Mouse (Mus musculus) midbrain, embryonic 13.5 days (tissue): ENCODE measurements around the gene Ccnt1. TPM values are rescaled to one million over a fixed set of nuclear protein-coding genes. Genes with fewer than 3 reads are reported as not detected.
A peak's percentile ranks its signal among the peaks of the same experiment; 100 is the strongest.

Experiments
- ATAC-seq: fragments of 200-750 bp; cut with Nextera tagmentation; 2 replicates; pipeline ENCODE4 v1.8.0; 2017; ENCODE audit warnings: mild to moderate bottlenecking, moderate TSS enrichment, moderate library complexity
- H3K27ac ChIP-seq: fragments of 300-500 bp; sonication (generic); 2 replicates; pipeline ENCODE4 v1.5.1; 2015; ENCODE audit warnings: inconsistent platforms, mild to moderate bottlenecking, moderate library complexity
- H3K27me3 ChIP-seq: fragments of 300-500 bp; sonication (generic); 2 replicates; pipeline ENCODE4 v1.6.1; 2015; ENCODE audit warnings: mild to moderate bottlenecking, inconsistent platforms
- H3K36me3 ChIP-seq: fragments of 300-500 bp; sonication (generic); 2 replicates; pipeline ENCODE4 v1.6.1; 2015; ENCODE audit warnings: mild to moderate bottlenecking, inconsistent platforms
- H3K4me1 ChIP-seq: fragments of 300-500 bp; sonication (generic); replicated peaks from 2 replicates; pipeline ENCODE4 v1.6.1; 2015; ENCODE audit warnings: inconsistent platforms
- H3K4me2 ChIP-seq: fragments of 300-500 bp; sonication (generic); replicated peaks from 2 replicates; pipeline ENCODE4 v1.6.1; 2015; ENCODE audit warnings: moderate library complexity, mild to moderate bottlenecking, inconsistent platforms
- H3K4me3 ChIP-seq: fragments of 300-500 bp; sonication (generic); replicated peaks from 2 replicates; pipeline ENCODE4 v1.5.1; 2015; ENCODE audit warnings: mild to moderate bottlenecking, inconsistent platforms
- H3K9ac ChIP-seq: fragments of 300-500 bp; sonication (generic); replicated peaks from 2 replicates; pipeline ENCODE4 v1.6.1; 2015; ENCODE audit warnings: mild to moderate bottlenecking, inconsistent platforms
- H3K9me3 ChIP-seq: fragments of 300-500 bp; sonication (generic); 2 replicates; pipeline ENCODE4 v1.6.1; 2016; ENCODE audit warnings: mild to moderate bottlenecking, inconsistent platforms
- WGBS: fragments of 180-500 bp; shearing (Covaris S2); methylation state at CpG from one replicate; pipeline ENCODE4 v1.1.7; 2015; 5-methylcytosine and 5-hydroxymethylcytosine counted together
- polyA plus RNA-seq: library from polyadenylated mRNA; unstranded; fragments of >200 nt; fragmentation: Nextera tagmentation; extraction: Ambion mirVana; gene quantifications from 2 replicates; pipeline ENCODE4 v1.2.1, GENCODE M21; 2015

Ccnt1 gene
- 72.7 and 75.1 TPM in 2 replicates for polyA plus RNA-seq

- H3K4me2 ChIP-seq, result no peak within 1 kb of the TSS
Observed at GRCm38 (mm10) chr15:98570873-98571538, at the start of gene Ccnt1, which contains the start of gene 4930415O20Rik. Ccnt1 (minus strand) TSS chr15:98570923. 4930415O20Rik (plus strand) TSS chr15:98571004.

GRCm38 (mm10) chr15:98617176-98617537 is 46.4 kb upstream of the Ccnt1 start:
- 0 out of 2 replicates have a peak, but pooled peaks cover 2% of the 10 kb centered on the region for H3K27me3 ChIP-seq
- H3K4me1 ChIP-seq, result peaks cover 17% of the 10 kb centered on the region
- no peaks in the 10 kb centered on the region for H3K9me3 ChIP-seq
- no peak overlapping the region for H3K9ac ChIP-seq
- no peak overlapping the region for H3K4me3 ChIP-seq
- H3K27ac ChIP-seq, result no peak overlapping the region
- H3K4me2 ChIP-seq, result 0 out of 2 replicates have a peak overlapping the region, but pooled peaks have one; percentile 15
- WGBS, result 2% methylated on average over 12 of the region's 12 CpGs
- no peaks in the 10 kb centered on the region for H3K36me3 ChIP-seq
- ATAC-seq, result peak; percentile 53; the same call in 1 of the 2 replicates

More at GRCm38 (mm10) chr15:98570873-98571538, at the start of gene Ccnt1, which contains the start of gene 4930415O20Rik:
- H3K36me3 ChIP-seq, result no peaks in the 10 kb centered on the region
- H3K27ac ChIP-seq, result no peak within 1 kb of the TSS
- peaks cover 15% of the 10 kb centered on the region for H3K4me1 ChIP-seq
- 86% methylated on average over 10 of the region's 10 CpGs for WGBS
- H3K9me3 ChIP-seq, result no peaks in the 10 kb centered on the region
- H3K4me3 ChIP-seq, result no peak within 1 kb of the TSS
- no peak within 1 kb of the TSS for H3K9ac ChIP-seq
- ATAC-seq, result no peak
- H3K27me3 ChIP-seq, result no peaks in the 10 kb centered on the region

GRCm38 (mm10) chr15:98616362-98617175 is 45.8 kb upstream of the Ccnt1 start:
- Histone ChIP-seq H3K27me3 (0 out of 2 replicates have a peak, but pooled peaks cover 2% of the 10 kb centered on the region), H3K4me2 (0 out of 2 replicates have a peak overlapping the region, but pooled peaks have one; percentile 15), H3K36me3 (no peaks in the 10 kb centered on the region), H3K9me3 (no peaks in the 10 kb centered on the region), H3K4me1 (peaks cover 16% of the 10 kb centered on the region), H3K9ac (no peak overlapping the region), H3K4me3 (no peak overlapping the region), H3K27ac (no peak overlapping the region)
- ATAC-seq, result no peak
- WGBS, result 45% methylated on average over 20 of the region's 20 CpGs

- Histone ChIP-seq H3K36me3 (no peaks in the 10 kb centered on the region), H3K4me1 (peaks cover 16% of the 10 kb centered on the region), H3K4me3 (no peak overlapping the region), H3K27me3 (0 out of 2 replicates have a peak, but pooled peaks cover 2% of the 10 kb centered on the region), H3K27ac (no peak overlapping the region), H3K9me3 (no peaks in the 10 kb centered on the region), H3K4me2 (no peak overlapping the region), H3K9ac (no peak overlapping the region)
- WGBS, result 67% methylated on average over 6 of the region's 6 CpGs
- no peak for ATAC-seq
Observed at GRCm38 (mm10) chr15:98615751-98616150, 45.0 kb upstream of the Ccnt1 start.

- H3K27me3 ChIP-seq, result 0 out of 2 replicates have a peak, but pooled peaks cover 2% of the 10 kb centered on the region
- 52% methylated on average over 6 of the region's 6 CpGs for WGBS
- no peak overlapping the region for H3K4me2 ChIP-seq
- no peak overlapping the region for H3K9ac ChIP-seq
- H3K4me1 ChIP-seq, result peaks cover 21% of the 10 kb centered on the region
- H3K9me3 ChIP-seq, result no peaks in the 10 kb centered on the region
- ATAC-seq, result no peak
- no peak overlapping the region for H3K4me3 ChIP-seq
- no peaks in the 10 kb centered on the region for H3K36me3 ChIP-seq
- 0 out of 2 replicates have a peak overlapping the region, but pooled peaks have one; percentile 19 for H3K27ac ChIP-seq
Observed at GRCm38 (mm10) chr15:98614971-98615370, 44.2 kb upstream of the Ccnt1 start.

DNA sequence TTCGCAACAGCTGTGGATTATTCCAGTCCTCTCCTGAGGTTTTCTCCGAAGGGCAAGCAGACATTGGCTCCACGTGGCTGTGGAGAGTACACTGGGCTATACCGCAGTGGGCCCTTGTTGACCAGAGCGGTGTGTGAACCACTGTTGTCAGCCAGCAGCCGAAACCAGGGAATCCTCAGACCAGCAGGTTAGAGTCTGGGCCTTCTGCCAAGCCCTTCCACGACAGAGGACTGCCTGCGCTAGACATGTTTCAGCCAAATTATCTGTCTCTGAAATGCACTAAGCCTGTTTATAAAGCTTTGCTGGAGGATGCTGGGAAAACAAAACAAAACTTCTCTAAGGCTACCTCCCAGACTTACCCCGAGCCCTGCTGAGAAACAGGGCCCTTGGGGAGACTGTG is 43.8 kb upstream of the Ccnt1 start:
- Histone ChIP-seq H3K27me3 (0 out of 2 replicates have a peak, but pooled peaks cover 2% of the 10 kb centered on the region), H3K4me3 (no peak overlapping the region), H3K36me3 (no peaks in the 10 kb centered on the region), H3K9me3 (no peaks in the 10 kb centered on the region), H3K4me1 (peaks cover 24% of the 10 kb centered on the region), H3K9ac (no peak overlapping the region), H3K27ac (peak overlapping the region; percentile 14), H3K4me2 (no peak overlapping the region)
- no peak for ATAC-seq
- WGBS, result 51% methylated on average over 9 of the region's 9 CpGs

DNA sequence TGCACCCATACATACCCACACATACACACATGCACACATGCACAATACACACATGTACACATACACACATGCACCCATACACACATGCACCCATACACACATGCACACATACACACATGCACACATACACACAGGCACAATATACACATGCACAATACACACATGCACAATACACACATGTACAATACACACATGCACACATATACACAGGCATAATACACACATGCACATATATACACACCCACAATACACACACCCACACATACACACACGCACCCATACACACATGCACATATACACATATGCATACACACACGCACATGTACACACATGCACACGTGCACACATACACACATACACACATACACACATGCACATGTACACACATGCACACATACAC is 41.5 kb upstream of the Ccnt1 start:
- peaks cover 39% of the 10 kb centered on the region for H3K4me1 ChIP-seq
- no peaks in the 10 kb centered on the region for H3K36me3 ChIP-seq
- no peak overlapping the region for H3K4me2 ChIP-seq
- H3K9me3 ChIP-seq, result no peaks in the 10 kb centered on the region
- H3K9ac ChIP-seq, result no peak overlapping the region
- 0 out of 2 replicates have a peak, but pooled peaks cover 2% of the 10 kb centered on the region for H3K27me3 ChIP-seq
- no peak overlapping the region for H3K4me3 ChIP-seq
- 99% methylated on average over 3 of the region's 3 CpGs for WGBS
- no peak overlapping the region for H3K27ac ChIP-seq
- no peak for ATAC-seq

GRCm38 (mm10) chr15:98610131-98610633 is 39.5 kb upstream of the Ccnt1 start:
- peaks cover 45% of the 10 kb centered on the region for H3K4me1 ChIP-seq
- ATAC-seq, result 0 out of 2 replicates have a peak, but pooled peaks have one; percentile 22
- H3K4me2 ChIP-seq, result peak overlapping the region; percentile 87
- peak overlapping the region; percentile 74 for H3K4me3 ChIP-seq
- WGBS, result 3% methylated on average over 12 of the region's 12 CpGs
- no peaks in the 10 kb centered on the region for H3K27me3 ChIP-seq
- H3K27ac ChIP-seq, result peak overlapping the region; percentile 85
- no peaks in the 10 kb centered on the region for H3K36me3 ChIP-seq
- H3K9ac ChIP-seq, result peak overlapping the region; percentile 86
- no peaks in the 10 kb centered on the region for H3K9me3 ChIP-seq

DNA sequence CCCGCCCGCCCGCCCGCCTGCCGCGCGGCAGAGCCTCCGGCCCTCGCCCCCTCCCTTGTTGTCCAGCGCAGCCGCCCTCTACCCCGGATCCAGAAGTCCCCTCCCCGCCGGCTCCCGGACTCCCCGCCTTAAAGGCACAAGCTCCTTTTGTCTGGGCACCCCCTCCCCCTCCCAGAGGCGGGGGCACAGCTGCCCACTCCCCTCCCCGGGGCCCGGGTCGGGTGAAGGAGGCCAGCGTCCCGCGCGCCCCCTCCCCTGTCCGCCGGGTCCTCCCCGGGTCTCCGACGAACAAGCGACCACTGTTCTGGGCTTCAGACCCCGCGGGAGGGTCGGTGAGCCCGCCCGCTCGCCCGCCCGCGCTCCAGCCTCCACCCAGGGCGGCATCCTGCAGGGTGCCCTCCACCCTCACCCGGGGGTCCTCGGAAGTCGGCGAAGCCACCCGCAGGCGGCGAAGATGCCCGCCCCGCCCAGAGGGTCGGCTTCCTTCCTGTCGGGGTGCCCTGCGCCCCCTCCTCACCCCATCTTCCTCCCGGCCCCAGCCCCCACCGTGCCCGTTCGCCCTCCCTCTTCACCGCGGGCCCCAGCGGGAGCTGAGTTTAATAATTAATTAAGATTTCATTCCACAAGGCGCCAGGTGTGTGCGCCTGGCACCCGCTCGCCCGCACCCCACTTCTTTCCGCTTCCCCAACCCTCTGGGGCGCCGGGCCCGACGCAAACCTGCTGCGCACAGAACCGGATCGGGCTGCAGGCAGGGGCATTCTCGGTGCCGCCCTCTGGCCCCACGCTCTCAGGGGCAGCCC is 38.8 kb upstream of the Ccnt1 start, which contains the start of gene Adcy6:
Adcy6 (minus strand) TSS at position 746 of the 800 bp plus-strand sequence.
- Histone ChIP-seq H3K4me3 (peak within 1 kb of the TSS; percentile 74), H3K36me3 (peaks cover 3% of the 10 kb centered on the region), H3K4me1 (peaks cover 39% of the 10 kb centered on the region), H3K27me3 (no peaks in the 10 kb centered on the region), H3K27ac (peak within 1 kb of the TSS; percentile 85), H3K9me3 (no peaks in the 10 kb centered on the region), H3K9ac (peak within 1 kb of the TSS; percentile 86), H3K4me2 (peak within 1 kb of the TSS; percentile 87)
- under 1% methylated on average over 68 of the region's 75 CpGs for WGBS
- ATAC-seq, result peak; percentile 85

DNA sequence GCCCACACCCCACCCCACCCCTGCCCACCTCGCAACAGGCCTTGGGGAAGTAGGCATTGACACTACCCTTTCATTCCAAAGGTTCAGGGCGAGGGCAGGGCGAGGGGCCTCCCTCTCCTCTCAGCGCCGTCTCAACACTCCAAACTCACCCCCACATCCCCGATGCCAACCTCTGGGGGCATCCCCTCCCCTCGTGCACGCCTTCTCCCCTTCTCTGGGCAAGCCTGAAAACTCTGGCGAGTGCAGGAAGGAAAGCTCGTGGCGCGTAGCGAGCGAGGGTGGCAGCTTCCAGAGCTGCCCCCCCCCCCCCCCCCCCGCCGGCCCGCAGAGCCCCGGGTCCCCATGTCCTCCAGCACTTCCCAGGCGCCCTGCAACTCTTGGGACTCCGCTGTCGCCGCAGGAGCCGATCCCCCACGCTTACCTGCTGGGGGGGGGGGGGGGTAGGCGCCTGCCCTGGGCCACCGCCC is 38.1 kb upstream of the Ccnt1 start:
- H3K36me3 ChIP-seq, result peaks cover 10% of the 10 kb centered on the region
- peak overlapping the region; percentile 74 for H3K4me3 ChIP-seq

More for the DNA sequence above, 38.1 kb upstream of the Ccnt1 start:
- peak overlapping the region; percentile 85 for H3K27ac ChIP-seq
- peak; percentile 46 for ATAC-seq
- H3K9me3 ChIP-seq, result no peaks in the 10 kb centered on the region
- WGBS, result 0% methylated on average over 13 of the region's 26 CpGs
- H3K4me2 ChIP-seq, result peak overlapping the region; percentile 87
- H3K9ac ChIP-seq, result peak overlapping the region; percentile 86
- H3K4me1 ChIP-seq, result peaks cover 33% of the 10 kb centered on the region
- no peaks in the 10 kb centered on the region for H3K27me3 ChIP-seq
